Mouse (Mus musculus): Measurements from ENCODE around the gene Clec2g.
"Not testable (repeated sequence)": the region's sequence is repeated elsewhere in the genome, so short reads cannot be mapped to it uniquely, and the experiment has no call there.

- TF ChIP-seq POLR2A (IDR thresholded peaks at IDR 0.05; ENCODE audit: low read depth, low read length); CTCF (IDR thresholded peaks at IDR 0.05; ENCODE audit: extremely low read depth, insufficient read length, insufficient replicate concordance, low read depth, low read length): not testable (repeated sequence)
These were observed 40.7 kb downstream of the Clec2g start for GRCm38 (mm10) chr6:128974850-128975249.
